Mouse (Mus musculus) testis, adult 2 months (tissue): Measurements from ENCODE around the gene C1qtnf1.

Source experiments
- CTCF ChIP-seq: fragments of 200-500 bp; IDR thresholded peaks from 2 replicates; pipeline ENCODE4 v1.5.1; 2012; ENCODE audit warnings: low read depth, mild to moderate bottlenecking, inconsistent platforms, low read length, moderate library complexity; ENCODE audit not compliant: control insufficient read depth, insufficient read depth, insufficient replicate concordance
- POLR2A ChIP-seq: fragments of 200-500 bp; IDR thresholded peaks from 2 replicates; pipeline ENCODE4 v1.6.1; 2012; ENCODE audit warnings: low read depth, mild to moderate bottlenecking, inconsistent platforms, low read length, moderate library complexity; ENCODE audit not compliant: control insufficient read depth

GRCm38 (mm10) chr11:118430291-118430885 is 2.4 kb downstream of the C1qtnf1 start:
- TF ChIP-seq POLR2A (no peak), CTCF (no peak)
